Mouse (Mus musculus) heart, embryonic 16.5 days (tissue): ENCODE measurements around the gene Fam117a. TPM values are rescaled to one million over a fixed set of nuclear protein-coding genes. Genes with fewer than 3 reads are reported as not detected.

Source experiments
- ATAC-seq: fragments of 200-750 bp; cut with Nextera tagmentation; replicated peaks from 2 replicates; pipeline ENCODE4 v1.8.0; 2017; ENCODE audit warnings: moderate number of reproducible peaks; ENCODE audit not compliant: insufficient read depth, low FRiP score; ENCODE audit errors: extremely low read depth
- H3K27ac ChIP-seq: fragments of 300-500 bp; sonication (generic); 2 replicates; pipeline ENCODE4 v1.5.1; 2014; ENCODE audit warnings: mild to moderate bottlenecking, low read length, control low read depth, moderate library complexity
- H3K27me3 ChIP-seq: fragments of 300-500 bp; sonication (generic); 2 replicates; pipeline ENCODE4 v1.6.1; 2014; ENCODE audit warnings: low read length, mixed read lengths; ENCODE audit not compliant: control insufficient read depth, insufficient read depth
- H3K36me3 ChIP-seq: fragments of 300-500 bp; sonication (generic); 2 replicates; pipeline ENCODE4 v1.6.1; 2014; ENCODE audit not compliant: control insufficient read depth, insufficient read depth
- H3K4me1 ChIP-seq: fragments of 300-500 bp; sonication (generic); 2 replicates; pipeline ENCODE4 v1.6.1; 2014; ENCODE audit warnings: low read length, mixed read lengths; ENCODE audit not compliant: control insufficient read depth, insufficient read depth
- H3K4me2 ChIP-seq: fragments of 300-500 bp; sonication (generic); 2 replicates; pipeline ENCODE4 v1.6.1; 2014; ENCODE audit warnings: low read depth, mild to moderate bottlenecking, control low read depth, low read length
- H3K4me3 ChIP-seq: fragments of 300-500 bp; sonication (generic); 2 replicates; pipeline ENCODE4 v1.5.1; 2014; ENCODE audit warnings: mild to moderate bottlenecking, control low read depth, low read length
- H3K9ac ChIP-seq: fragments of 300-500 bp; sonication (generic); 2 replicates; pipeline ENCODE4 v1.6.1; 2014; ENCODE audit warnings: low read length, control low read depth
- H3K9me3 ChIP-seq: fragments of 300-500 bp; sonication (generic); replicated peaks from 2 replicates; pipeline ENCODE4 v1.6.1; 2016; ENCODE audit warnings: low read length; ENCODE audit not compliant: control insufficient read depth
- WGBS: fragments of 180-500 bp; shearing (Covaris S2); extraction: QIAGEN DNeasy Blood & Tissue Kit; methylation state at CpG from one replicate; pipeline ENCODE4 v1.1.7; 2014; 5-methylcytosine and 5-hydroxymethylcytosine counted together
- polyA plus RNA-seq: library from polyadenylated mRNA; unstranded; fragments of >200 nt; fragmentation: Nextera tagmentation; extraction: Ambion mirVana; gene quantifications from 2 replicates; pipeline ENCODE4 v1.2.1, GENCODE M21; 2015

Gene Fam117a
- polyA plus RNA-seq, 1 experiment from 2014 or later = 6.3 TPM

DNA sequence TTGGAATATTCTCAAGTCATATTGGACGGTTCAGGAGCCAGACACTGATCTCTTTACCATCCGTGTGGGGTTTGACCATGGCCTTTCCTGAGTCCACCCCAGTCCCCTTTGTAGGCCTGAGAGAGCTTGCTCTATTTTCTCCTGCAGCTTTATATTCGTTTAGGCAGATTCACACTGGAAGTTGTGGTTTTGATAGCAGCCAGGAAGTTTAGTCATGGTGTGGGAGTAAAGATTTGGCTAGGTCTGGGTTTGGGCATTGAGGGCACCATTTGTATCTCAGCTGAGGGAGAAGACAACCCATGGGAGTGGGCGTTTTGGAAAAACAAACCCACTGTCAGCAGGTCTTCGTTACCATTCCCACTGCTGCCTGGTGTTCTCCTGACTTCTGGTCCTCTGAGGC is 42.7 kb downstream of the Fam117a start:
- no peak overlapping the region for H3K27ac ChIP-seq
- H3K36me3 ChIP-seq = 0 out of 2 replicates have a peak, but pooled peaks cover 9% of the 10 kb centered on the region
- H3K9me3 ChIP-seq = no peaks in the 10 kb centered on the region
- no peak overlapping the region for H3K9ac ChIP-seq
- WGBS = 51% methylated on average over 5 of the region's 5 CpGs
- H3K4me1 ChIP-seq = peaks cover 3% of the 10 kb centered on the region; the same call in 1 of the 2 replicates
- H3K4me3 ChIP-seq = no peak overlapping the region
- no peak for ATAC-seq
- no peak overlapping the region for H3K4me2 ChIP-seq
- H3K27me3 ChIP-seq = no peaks in the 10 kb centered on the region

- H3K36me3 ChIP-seq = 0 out of 2 replicates have a peak, but pooled peaks cover 4% of the 10 kb centered on the region
- no peak overlapping the region for H3K4me2 ChIP-seq
- H3K4me1 ChIP-seq = peaks cover 7% of the 10 kb centered on the region
- 87% methylated on average over 7 of the region's 7 CpGs for WGBS
- H3K9me3 ChIP-seq = no peaks in the 10 kb centered on the region
- no peak overlapping the region for H3K9ac ChIP-seq
- ATAC-seq = no peak
- no peak overlapping the region for H3K4me3 ChIP-seq
- no peaks in the 10 kb centered on the region for H3K27me3 ChIP-seq
- H3K27ac ChIP-seq = no peak overlapping the region
Observed at GRCm38 (mm10) chr11:95380711-95381110, 43.9 kb downstream of the Fam117a start.

- 88% methylated on average over 1 of the region's 1 CpGs for WGBS
- no peak overlapping the region for H3K27ac ChIP-seq
- H3K36me3 ChIP-seq = 0 out of 2 replicates have a peak, but pooled peaks cover 4% of the 10 kb centered on the region
- no peak for ATAC-seq
- H3K4me3 ChIP-seq = no peak overlapping the region
- H3K4me1 ChIP-seq = peaks cover 11% of the 10 kb centered on the region
- no peaks in the 10 kb centered on the region for H3K27me3 ChIP-seq
- H3K9ac ChIP-seq = no peak overlapping the region
- no peak overlapping the region for H3K4me2 ChIP-seq
- no peaks in the 10 kb centered on the region for H3K9me3 ChIP-seq
Observed at GRCm38 (mm10) chr11:95381146-95381545, 44.3 kb downstream of the Fam117a start.

- Histone ChIP-seq H3K36me3 (peaks cover 18% of the 10 kb centered on the region), H3K9ac (no peak overlapping the region), H3K27me3 (no peaks in the 10 kb centered on the region), H3K4me3 (no peak overlapping the region), H3K4me1 (peaks cover 11% of the 10 kb centered on the region), H3K27ac (no peak overlapping the region), H3K4me2 (no peak overlapping the region), H3K9me3 (no peaks in the 10 kb centered on the region)
- 78% methylated on average over 5 of the region's 5 CpGs for WGBS
- ATAC-seq = no peak
Observed at GRCm38 (mm10) chr11:95383331-95383986, 46.6 kb downstream of the Fam117a start.

- Histone ChIP-seq H3K4me2 (peak overlapping the region; percentile 61), H3K36me3 (peaks cover 20% of the 10 kb centered on the region), H3K4me1 (peaks cover 11% of the 10 kb centered on the region), H3K27me3 (no peaks in the 10 kb centered on the region), H3K9ac (peak overlapping the region; percentile 66), H3K27ac (peak overlapping the region; percentile 50; the same call in 1 of the 2 replicates), H3K9me3 (no peaks in the 10 kb centered on the region), H3K4me3 (peak overlapping the region; percentile 64)
- no peak for ATAC-seq
- 39% methylated on average over 9 of the region's 9 CpGs for WGBS
Observed at GRCm38 (mm10) chr11:95384004-95384318, 47.1 kb downstream of the Fam117a start.

DNA sequence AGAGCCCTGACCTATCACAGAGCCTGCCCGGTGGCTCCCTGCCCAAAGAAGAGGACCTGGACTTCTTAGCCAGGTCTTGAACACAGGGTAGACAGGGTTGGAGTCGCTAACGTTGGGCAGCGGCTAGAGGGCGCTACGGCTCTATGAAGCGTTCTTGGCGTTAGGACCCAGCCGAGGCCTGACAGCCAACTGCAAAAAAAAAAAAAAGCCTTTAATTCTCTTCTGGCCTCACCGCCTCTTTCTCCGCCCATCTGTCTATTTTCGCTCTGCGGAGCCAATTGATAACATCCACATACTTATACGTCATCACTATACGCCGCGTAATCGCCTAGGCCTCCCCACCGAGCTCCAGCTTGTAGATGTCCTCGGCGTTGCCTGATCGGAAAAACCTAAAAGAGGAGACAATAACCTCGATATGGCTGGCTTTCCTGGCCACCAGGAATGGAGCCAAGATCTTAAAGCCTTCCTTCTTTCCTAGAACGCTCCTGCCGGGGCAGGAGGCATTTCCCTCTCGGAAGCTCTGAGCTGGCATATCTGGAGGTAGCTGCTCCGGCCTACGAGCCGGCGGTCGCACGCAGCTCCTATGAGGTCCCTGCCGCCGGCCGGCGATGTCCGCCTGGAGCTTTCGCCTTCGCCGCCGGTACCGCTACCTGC is 47.6 kb downstream of the Fam117a start, which contains the start of gene Slc35b1:
Slc35b1 (plus strand) TSS at position 374 of the 654 bp plus-strand sequence.
- peak within 1 kb of the TSS; percentile 64 for H3K4me3 ChIP-seq
- peak within 1 kb of the TSS; percentile 86 for H3K27ac ChIP-seq
- H3K9ac ChIP-seq = peak within 1 kb of the TSS; percentile 79
- no peaks in the 10 kb centered on the region for H3K9me3 ChIP-seq
- peaks cover 11% of the 10 kb centered on the region for H3K4me1 ChIP-seq
- H3K27me3 ChIP-seq = no peaks in the 10 kb centered on the region
- WGBS = under 1% methylated on average over 42 of the region's 42 CpGs
- ATAC-seq = peak; percentile 90
- peak within 1 kb of the TSS; percentile 67 for H3K4me2 ChIP-seq
- H3K36me3 ChIP-seq = peaks cover 25% of the 10 kb centered on the region

- Histone ChIP-seq H3K27ac (peak overlapping the region; percentile 86), H3K4me2 (peak overlapping the region; percentile 67), H3K36me3 (peaks cover 29% of the 10 kb centered on the region), H3K4me3 (peak overlapping the region; percentile 64), H3K9me3 (no peaks in the 10 kb centered on the region), H3K4me1 (peaks cover 11% of the 10 kb centered on the region), H3K9ac (peak overlapping the region; percentile 79), H3K27me3 (no peaks in the 10 kb centered on the region)
- no peak for ATAC-seq
- 0% methylated on average over 14 of the region's 14 CpGs for WGBS
Observed at GRCm38 (mm10) chr11:95384973-95385320, 48.1 kb downstream of the Fam117a start.

GRCm38 (mm10) chr11:95387354-95387753 is 50.5 kb downstream of the Fam117a start:
- Histone ChIP-seq H3K4me1 (peaks cover 11% of the 10 kb centered on the region), H3K27ac (no peak overlapping the region), H3K9me3 (no peaks in the 10 kb centered on the region), H3K9ac (no peak overlapping the region), H3K27me3 (no peaks in the 10 kb centered on the region), H3K4me3 (no peak overlapping the region), H3K4me2 (no peak overlapping the region), H3K36me3 (peaks cover 30% of the 10 kb centered on the region)
- ATAC-seq = no peak
- 79% methylated on average over 7 of the region's 7 CpGs for WGBS

DNA sequence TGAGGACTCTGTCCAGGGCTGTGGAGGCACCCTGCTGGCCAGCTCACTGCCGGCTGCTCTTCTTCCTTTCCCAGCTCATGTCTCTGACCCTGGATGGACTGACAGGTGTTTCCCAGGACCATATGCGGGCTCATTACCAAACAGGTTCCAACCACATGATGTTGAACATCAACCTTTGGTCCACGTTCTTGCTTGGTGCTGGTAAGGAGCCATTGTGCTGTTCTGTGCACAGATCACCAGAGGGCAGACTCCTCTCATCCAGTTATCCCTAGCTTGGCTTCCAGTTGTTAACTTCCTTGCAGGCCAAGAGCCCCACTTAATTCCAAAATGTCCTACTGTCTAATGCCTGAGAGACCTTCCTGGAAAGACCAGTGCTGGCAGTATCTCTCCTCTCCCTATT is 52.2 kb downstream of the Fam117a start:
- no peak overlapping the region for H3K27ac ChIP-seq
- H3K36me3 ChIP-seq = peaks cover 30% of the 10 kb centered on the region
- ATAC-seq = no peak
- H3K9ac ChIP-seq = no peak overlapping the region
- H3K4me3 ChIP-seq = no peak overlapping the region
- no peaks in the 10 kb centered on the region for H3K9me3 ChIP-seq
- no peak overlapping the region for H3K4me2 ChIP-seq
- H3K27me3 ChIP-seq = no peaks in the 10 kb centered on the region
- H3K4me1 ChIP-seq = peaks cover 10% of the 10 kb centered on the region
- WGBS = 71% methylated on average over 3 of the region's 3 CpGs
